Mouse (Mus musculus) frontal cortex, adult 2 months (tissue): ENCODE data around the gene Crabp2. TPM values are rescaled to one million over a fixed set of nuclear protein-coding genes. Genes with fewer than 3 reads are reported as not detected.
"Not testable (repeated sequence)": the region's sequence is repeated elsewhere in the genome, so short reads cannot be mapped to it uniquely, and the experiment has no call there.

Experiments
- DNase-seq, 2 experiments: peaks; one replicate each; pipeline ENCODE4 v3.0.0; 2022; ENCODE audit warnings: low spot score in 1 of 2; ENCODE audit errors: extremely low spot score in 1 of 2
- polyA plus RNA-seq: library from polyadenylated mRNA; depleted of rRNA; stranded (reverse); fragments of >200 nt; gene quantifications from 2 replicates; pipeline ENCODE4 v1.2.3, GENCODE M21; 2012; rRNA removed

Gene Crabp2
- 9.2 and 11.0 TPM in 2 replicates for polyA plus RNA-seq

DNA sequence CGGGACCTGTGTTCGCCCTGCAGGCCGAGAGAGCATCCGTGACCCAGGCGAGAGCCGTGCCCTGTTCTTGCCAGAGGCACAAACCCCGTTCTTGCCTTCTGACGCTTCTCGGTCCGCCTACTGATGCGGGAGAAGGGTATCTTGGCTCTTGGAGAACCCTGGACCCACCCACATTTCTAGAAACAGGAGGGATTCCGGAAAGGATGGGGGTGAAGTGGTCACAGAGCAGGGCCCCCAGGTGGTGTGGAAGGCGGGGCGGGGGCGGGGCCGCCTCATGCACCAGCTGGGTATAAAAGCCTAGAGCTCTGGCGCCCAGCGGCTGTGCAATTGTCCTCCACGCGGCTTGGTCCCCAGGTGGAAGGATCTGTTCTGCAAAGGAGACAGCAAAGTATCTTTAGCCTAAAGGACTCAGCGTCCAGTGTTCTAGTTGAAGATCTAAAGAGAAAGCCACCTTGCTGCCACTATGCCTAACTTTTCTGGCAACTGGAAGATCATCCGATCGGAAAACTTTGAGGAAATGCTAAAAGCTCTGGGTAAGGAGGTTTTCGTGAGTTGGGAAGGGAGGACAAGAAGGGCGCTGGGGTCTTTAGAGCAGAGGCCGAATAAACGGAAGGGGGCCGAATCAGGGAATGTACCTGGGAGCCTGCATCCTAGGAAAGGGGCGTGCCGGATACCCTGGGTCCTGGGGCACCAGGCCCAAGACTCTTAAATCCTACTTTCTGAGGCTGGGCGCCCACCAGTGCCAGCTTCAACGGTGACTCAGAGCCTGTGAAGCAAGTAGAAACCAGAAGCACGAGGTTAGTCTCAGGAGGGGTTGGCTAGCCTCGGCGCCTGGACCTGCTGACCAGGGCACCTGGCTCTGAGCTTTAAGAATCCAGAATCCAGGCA lies at the start of gene Crabp2:
TSS of gene Crabp2 (plus strand) at position 289 of the 888 bp plus-strand sequence.
- no peak for DNase-seq

DNA sequence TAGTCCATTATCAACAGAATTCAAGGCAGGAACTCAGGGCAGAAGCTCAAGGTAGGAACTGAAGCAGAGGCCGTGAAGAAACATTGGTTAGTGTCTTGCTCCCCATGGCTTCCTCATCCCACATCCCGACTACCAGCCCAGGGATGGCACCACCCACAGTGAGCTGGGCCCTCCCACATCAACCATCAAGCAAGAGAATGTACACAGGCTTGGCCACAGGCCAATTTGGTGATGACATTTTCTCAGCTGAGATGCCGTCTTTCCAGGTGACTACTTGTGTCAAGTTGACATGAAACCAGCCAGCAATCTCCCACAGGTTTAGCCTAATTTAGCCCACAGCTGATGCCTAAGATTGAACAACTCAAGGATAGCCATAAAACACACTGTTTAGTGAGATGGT lies 49.2 kb upstream of the Crabp2 start:
- no peak for DNase-seq

- DNase-seq = no peak
These were observed 48.7 kb upstream of the Crabp2 start for GRCm38 (mm10) chr3:87899776-87900175.

DNA sequence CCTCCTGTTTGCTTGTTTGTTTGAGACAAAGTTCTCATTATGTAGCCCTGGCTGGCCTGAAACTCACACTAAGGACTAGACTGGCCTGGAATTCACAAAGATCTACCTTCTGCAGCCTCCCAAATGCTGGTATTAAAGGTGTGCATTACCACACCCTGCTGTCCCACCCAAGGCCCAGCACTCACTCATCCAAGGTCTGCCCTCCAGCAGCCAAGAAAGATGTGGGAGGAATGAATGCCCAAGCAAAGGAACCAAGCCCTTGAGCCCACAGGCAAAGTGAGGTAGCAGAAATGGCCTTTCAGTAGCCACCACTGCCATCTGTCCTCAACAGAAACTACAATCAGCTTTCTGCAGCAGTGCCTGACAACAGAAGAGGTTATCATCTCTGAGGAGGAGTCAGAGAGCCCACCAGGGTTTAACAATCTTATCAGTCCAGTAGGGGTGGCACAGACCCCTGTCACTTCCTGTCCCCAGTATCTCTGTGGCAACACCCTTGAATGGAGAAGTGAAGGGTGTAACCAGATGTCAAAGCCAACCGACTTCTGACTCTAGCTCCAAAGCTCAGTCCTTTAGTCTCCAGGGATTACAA lies 47.3 kb upstream of the Crabp2 start:
- no peak for DNase-seq

- DNase-seq = not testable (repeated sequence)
These were observed 46.5 kb upstream of the Crabp2 start for GRCm38 (mm10) chr3:87901959-87902358.

- DNase-seq = no peak
These were observed 44.6 kb upstream of the Crabp2 start for GRCm38 (mm10) chr3:87903821-87904220.

GRCm38 (mm10) chr3:87905880-87906485 lies 42.5 kb upstream of the Crabp2 start, which contains the start of gene Hdgf:
Hdgf (plus strand) TSS chr3:87906321.
- peak; percentile 88 to 93 for DNase-seq

GRCm38 (mm10) chr3:87906601-87906980 lies 41.9 kb upstream of the Crabp2 start:
- peak in 1 of 2 experiments; percentile 44 for DNase-seq

- peak in 1 of 2 experiments; percentile 58 for DNase-seq
These were observed 41.2 kb upstream of the Crabp2 start for GRCm38 (mm10) chr3:87906981-87907857.

- DNase-seq = no peak
These were observed 40.6 kb upstream of the Crabp2 start for GRCm38 (mm10) chr3:87907906-87908305.

DNA sequence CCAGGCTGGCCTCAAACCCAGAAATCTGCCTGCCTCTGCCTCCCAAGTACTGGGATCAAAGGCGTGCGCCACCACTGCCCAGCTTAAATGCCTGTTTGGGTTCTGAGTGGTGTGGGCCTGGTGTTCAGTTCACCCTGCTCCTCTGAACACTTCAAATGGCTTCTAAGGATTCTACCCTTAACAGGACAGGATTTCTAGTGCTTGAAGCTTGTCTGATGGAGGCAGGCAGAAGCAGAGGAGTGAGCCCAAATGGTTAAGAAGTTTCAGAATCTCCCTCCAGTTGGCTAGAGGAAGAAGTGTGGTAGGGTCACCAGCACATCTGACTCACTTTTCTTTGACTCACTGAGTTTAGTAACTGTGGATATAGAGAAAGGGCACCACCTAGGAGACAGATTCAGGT lies 39.1 kb upstream of the Crabp2 start:
- DNase-seq = no peak

DNA sequence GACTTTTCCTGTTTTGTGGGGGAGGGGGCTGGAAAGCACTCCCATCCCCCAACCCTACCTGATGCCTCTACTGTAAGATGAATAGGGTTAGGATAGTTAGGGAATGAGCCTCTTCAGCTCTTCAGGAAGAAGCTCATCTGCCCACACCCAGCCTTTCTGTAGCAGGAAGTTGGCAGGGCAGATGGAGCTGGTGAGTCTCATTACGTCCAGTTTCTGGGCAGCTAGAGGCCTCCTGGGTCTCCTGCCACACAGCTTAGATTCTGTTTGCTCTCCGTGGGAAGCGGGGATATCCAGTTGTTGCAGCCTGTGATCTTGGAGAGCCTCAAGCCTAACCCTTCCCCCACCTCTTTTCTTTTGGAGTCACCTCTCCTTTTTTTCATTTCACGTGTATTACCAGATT lies 38.6 kb upstream of the Crabp2 start:
- no peak for DNase-seq

GRCm38 (mm10) chr3:87910573-87911141 lies 37.8 kb upstream of the Crabp2 start:
- DNase-seq = peak in 1 of 2 experiments; percentile 46

DNA sequence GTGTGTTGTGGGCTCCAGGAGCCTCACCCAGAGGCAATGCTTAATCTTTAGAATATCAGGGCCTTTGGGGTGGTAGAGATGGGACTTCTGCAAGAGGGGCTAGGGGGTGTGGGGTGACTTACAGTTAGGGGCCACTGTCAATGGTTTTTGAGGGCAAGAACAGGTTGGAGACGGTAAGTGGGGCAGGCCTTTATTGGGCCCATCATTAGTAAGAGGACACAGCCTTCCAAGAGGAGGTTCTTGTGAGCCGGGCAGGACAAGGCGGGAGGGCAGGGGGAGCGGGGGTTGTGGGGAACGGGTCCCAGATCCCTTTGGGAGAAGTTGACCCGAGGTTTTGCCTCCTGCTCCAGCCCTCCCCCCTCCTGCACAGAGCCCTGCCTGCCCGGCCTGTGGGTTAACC lies 35.0 kb upstream of the Crabp2 start:
- DNase-seq = no peak

GRCm38 (mm10) chr3:87913891-87914290 lies 34.6 kb upstream of the Crabp2 start:
- DNase-seq = no peak

DNA sequence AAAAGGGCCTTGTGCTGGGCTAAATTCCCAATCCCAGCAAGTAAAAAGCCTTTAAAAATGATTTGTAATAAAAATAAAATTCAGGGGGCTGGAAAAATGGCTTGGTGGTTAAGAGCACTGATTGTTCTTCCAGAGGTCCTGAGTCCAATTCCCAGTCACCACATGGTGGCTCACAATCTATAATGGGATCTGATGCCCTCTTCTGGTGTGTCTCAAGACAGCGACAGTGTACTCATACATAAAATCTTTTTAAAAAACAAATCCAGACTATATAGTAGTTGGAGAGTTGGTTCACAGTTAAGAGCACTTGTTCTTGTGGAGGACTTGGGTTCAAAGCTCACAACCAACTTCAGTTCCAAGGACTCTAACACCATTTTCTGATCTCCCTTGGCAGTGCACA lies 31.5 kb upstream of the Crabp2 start:
- DNase-seq = no peak

DNA sequence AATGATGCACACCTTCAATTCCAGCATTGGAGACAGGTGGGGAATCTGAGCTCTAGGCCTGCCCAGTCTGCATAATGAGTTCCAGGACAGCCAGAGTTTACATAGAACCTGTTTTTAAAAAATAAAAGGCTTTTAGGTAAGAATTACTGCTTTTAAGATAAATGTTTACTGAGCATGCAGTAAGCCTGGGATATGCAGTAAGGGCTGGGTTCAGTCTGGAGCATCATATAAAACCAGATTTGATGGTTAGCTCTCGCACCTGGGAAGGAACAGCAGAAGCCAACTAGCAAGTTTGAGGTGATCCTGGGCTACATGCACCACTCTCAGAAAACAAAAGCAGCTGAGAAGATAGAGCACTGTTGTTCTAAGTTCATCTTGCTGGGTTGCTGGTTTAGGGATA lies 29.9 kb upstream of the Crabp2 start:
- no peak for DNase-seq

- peak; percentile 94 to 95 for DNase-seq
These were observed 28.9 kb upstream of the Crabp2 start, which contains the start of gene Mrpl24 for GRCm38 (mm10) chr3:87919336-87920108. Mrpl24 (plus strand) TSS chr3:87919506.

- no peak for DNase-seq
These were observed 28.1 kb upstream of the Crabp2 start for GRCm38 (mm10) chr3:87920270-87920943.
